Mouse (Mus musculus): ENCODE measurements around the gene Fbxl15. TPM values are rescaled to one million over a fixed set of nuclear protein-coding genes. Genes with fewer than 3 reads are reported as not detected.
A peak's percentile ranks its signal among the peaks of the same experiment; 100 is the strongest.

The Fbxl15 gene
- total and polyA plus RNA-seq, 2 experiments from 2014 or later, result 10.4 to 12.2 TPM

GRCm38 (mm10) chr19:46337719-46338330 is 9.8 kb downstream of the Fbxl15 start:
- 37% methylated on average over 15 of the region's 15 CpGs for WGBS
- Histone ChIP-seq H3K36me3 (replicated peaks; ENCODE audit: control insufficient read depth, insufficient read depth, low read length) (no peaks in the 10 kb centered on the region), H3K9ac (replicated peaks; ENCODE audit: low read depth, low read length) (peak overlapping the region; percentile 80), H3K4me3 (ENCODE audit: low read depth, low read length) (peak overlapping the region; percentile 87), H3K27ac (ENCODE audit: low read depth) (peak overlapping the region; percentile 72), H3K4me2 (ENCODE audit: low read depth, low read length) (peak overlapping the region; percentile 90), H3K27me3 (ENCODE audit: control insufficient read depth, insufficient read depth, low read length) (no peaks in the 10 kb centered on the region), H3K9me3 (replicated peaks; ENCODE audit: control insufficient read depth, low read length) (no peaks in the 10 kb centered on the region), H3K4me1 (ENCODE audit: control insufficient read depth, insufficient read depth) (peaks cover 7% of the 10 kb centered on the region; the same call in 1 of the 2 replicates)
- TF ChIP-seq CTCF (IDR thresholded peaks at IDR 0.05; ENCODE audit: low read depth), result no peak
- TF ChIP-seq EP300 (IDR thresholded peaks at IDR 0.05; ENCODE audit: low read depth), result no peak
- ATAC-seq (ENCODE audit: insufficient read depth, low read depth), result peak; percentile 3; the same call in 1 of the 2 replicates
- no peak for DNase-seq (ENCODE audit: low spot score)

GRCm38 (mm10) chr19:46338331-46338936 is 10.4 kb downstream of the Fbxl15 start, which contains the start of gene Cuedc2:
Cuedc2 (minus strand) TSS chr19:46338702.
- H3K9ac ChIP-seq (replicated peaks; ENCODE audit: low read depth, low read length), result peak within 1 kb of the TSS; percentile 80
- DNase-seq (ENCODE audit: low spot score) (peak; percentile 95), ATAC-seq (ENCODE audit: insufficient read depth, low read depth) (peak; percentile 89)
- peak within 1 kb of the TSS; percentile 72 for H3K27ac ChIP-seq (ENCODE audit: low read depth)
- H3K4me1 ChIP-seq (ENCODE audit: control insufficient read depth, insufficient read depth), result peaks cover 7% of the 10 kb centered on the region; the same call in 1 of the 2 replicates
- H3K4me2 ChIP-seq (ENCODE audit: low read depth, low read length), result peak within 1 kb of the TSS; percentile 90
- no peaks in the 10 kb centered on the region for H3K27me3 ChIP-seq (ENCODE audit: control insufficient read depth, insufficient read depth, low read length)
- no peaks in the 10 kb centered on the region for H3K9me3 ChIP-seq (replicated peaks; ENCODE audit: control insufficient read depth, low read length)
- TF ChIP-seq EP300 (IDR thresholded peaks at IDR 0.05; ENCODE audit: low read depth), result peak; percentile 69; the same call in 1 of the 2 replicates
- peak; percentile 60 for TF ChIP-seq CTCF (IDR thresholded peaks at IDR 0.05; ENCODE audit: low read depth)
- H3K36me3 ChIP-seq (replicated peaks; ENCODE audit: control insufficient read depth, insufficient read depth, low read length), result no peaks in the 10 kb centered on the region
- under 1% methylated on average over 31 of the region's 31 CpGs for WGBS
- peak within 1 kb of the TSS; percentile 87 for H3K4me3 ChIP-seq (ENCODE audit: low read depth, low read length)

DNA sequence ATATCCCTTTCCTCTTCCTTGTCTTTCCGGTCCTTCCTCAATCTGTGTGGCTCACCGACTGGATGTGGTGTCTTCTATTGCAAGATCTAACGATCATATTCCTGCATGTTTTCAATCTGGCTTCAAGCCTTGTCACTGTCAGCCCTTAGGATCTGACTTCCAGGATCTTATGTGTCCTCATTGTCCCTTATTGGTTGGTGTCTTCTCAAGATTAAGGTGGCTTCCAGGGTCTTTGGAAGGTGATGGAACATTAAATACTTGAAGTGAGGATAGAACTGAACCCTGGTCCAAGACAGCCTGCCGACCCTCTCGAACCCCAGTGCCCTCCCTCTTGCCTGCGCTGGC is 10.9 kb downstream of the Fbxl15 start:
- 47% methylated on average over 6 of the region's 6 CpGs for WGBS

DNA sequence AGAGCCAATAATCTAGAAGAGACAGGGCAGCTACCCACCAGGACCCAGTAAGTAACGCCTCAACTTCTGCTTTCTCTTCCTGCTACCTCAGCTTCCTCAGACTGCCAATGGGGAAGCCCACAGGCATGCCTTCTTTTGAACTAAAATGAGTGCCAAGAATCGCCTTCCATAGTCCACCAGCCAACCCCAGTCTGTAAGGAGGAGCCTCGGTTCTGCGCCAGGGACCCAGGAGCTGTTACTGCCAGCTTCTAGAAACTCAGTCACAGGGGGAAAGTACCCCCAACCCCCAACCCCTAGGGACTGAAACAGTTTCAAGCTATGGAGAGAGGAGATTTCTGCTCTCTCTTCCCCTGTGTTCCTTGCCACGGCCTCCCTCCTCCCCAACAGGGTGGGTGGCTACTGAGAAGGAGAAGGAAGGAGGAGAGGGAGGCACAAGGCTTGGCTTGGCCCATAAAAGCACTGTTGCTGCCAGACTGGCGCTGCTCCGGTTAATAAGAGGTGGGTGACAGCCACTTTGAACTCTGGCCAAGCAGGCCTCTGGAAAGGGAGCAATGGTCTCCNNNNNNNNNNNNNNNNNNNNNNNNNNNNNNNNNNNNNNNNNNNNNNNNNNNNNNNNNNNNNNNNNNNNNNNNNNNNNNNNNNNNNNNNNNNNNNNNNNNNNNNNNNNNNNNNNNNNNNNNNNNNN is 11.4 kb downstream of the Fbxl15 start:
- no peak for TF ChIP-seq EP300 (IDR thresholded peaks at IDR 0.05; ENCODE audit: low read depth)
- no peak for TF ChIP-seq CTCF (IDR thresholded peaks at IDR 0.05; ENCODE audit: low read depth)
- H3K36me3 ChIP-seq (replicated peaks; ENCODE audit: control insufficient read depth, insufficient read depth, low read length), result no peaks in the 10 kb centered on the region
- H3K4me1 ChIP-seq (ENCODE audit: control insufficient read depth, insufficient read depth), result peaks cover 7% of the 10 kb centered on the region; the same call in 1 of the 2 replicates
- no peak overlapping the region for H3K4me3 ChIP-seq (ENCODE audit: low read depth, low read length)
- 0 out of 2 replicates have a peak overlapping the region, but pooled peaks have one; percentile 1 for H3K9ac ChIP-seq (replicated peaks; ENCODE audit: low read depth, low read length)
- no peak for ATAC-seq (ENCODE audit: insufficient read depth, low read depth)
- H3K27ac ChIP-seq (ENCODE audit: low read depth), result peak overlapping the region; percentile 45
- DNase-seq (ENCODE audit: low spot score), result no peak
- no peak overlapping the region; the same call in 1 of the 2 replicates for H3K4me2 ChIP-seq (ENCODE audit: low read depth, low read length)
- 64% methylated on average over 6 of the region's 7 CpGs for WGBS
- no peaks in the 10 kb centered on the region for H3K9me3 ChIP-seq (replicated peaks; ENCODE audit: control insufficient read depth, low read length)
- H3K27me3 ChIP-seq (ENCODE audit: control insufficient read depth, insufficient read depth, low read length), result no peaks in the 10 kb centered on the region

More for the DNA sequence above, 10.9 kb downstream of the Fbxl15 start:
- no peaks in the 10 kb centered on the region for H3K36me3 ChIP-seq (replicated peaks; ENCODE audit: control insufficient read depth, insufficient read depth, low read length)
- DNase-seq (ENCODE audit: low spot score) (no peak), ATAC-seq (ENCODE audit: insufficient read depth, low read depth) (peak; percentile 25)
- H3K9me3 ChIP-seq (replicated peaks; ENCODE audit: control insufficient read depth, low read length), result no peaks in the 10 kb centered on the region
- H3K4me2 ChIP-seq (ENCODE audit: low read depth, low read length), result peak overlapping the region; percentile 45
- H3K9ac ChIP-seq (replicated peaks; ENCODE audit: low read depth, low read length), result 0 out of 2 replicates have a peak overlapping the region, but pooled peaks have one; percentile 1
- no peaks in the 10 kb centered on the region for H3K27me3 ChIP-seq (ENCODE audit: control insufficient read depth, insufficient read depth, low read length)
- TF ChIP-seq CTCF (IDR thresholded peaks at IDR 0.05; ENCODE audit: low read depth) (no peak), EP300 (IDR thresholded peaks at IDR 0.05; ENCODE audit: low read depth) (no peak)
- peaks cover 7% of the 10 kb centered on the region; the same call in 1 of the 2 replicates for H3K4me1 ChIP-seq (ENCODE audit: control insufficient read depth, insufficient read depth)
- H3K27ac ChIP-seq (ENCODE audit: low read depth), result peak overlapping the region; percentile 45
- H3K4me3 ChIP-seq (ENCODE audit: low read depth, low read length), result peak overlapping the region; percentile 87

GRCm38 (mm10) chr19:46344710-46345419 is 16.9 kb downstream of the Fbxl15 start:
- Histone ChIP-seq H3K9ac (replicated peaks; ENCODE audit: low read depth, low read length) (no peak overlapping the region), H3K4me1 (ENCODE audit: control insufficient read depth, insufficient read depth) (no peaks in the 10 kb centered on the region; the same call in 1 of the 2 replicates), H3K9me3 (replicated peaks; ENCODE audit: control insufficient read depth, low read length) (no peaks in the 10 kb centered on the region), H3K4me2 (ENCODE audit: low read depth, low read length) (no peak overlapping the region), H3K4me3 (ENCODE audit: low read depth, low read length) (no peak overlapping the region), H3K27me3 (ENCODE audit: control insufficient read depth, insufficient read depth, low read length) (no peaks in the 10 kb centered on the region), H3K36me3 (replicated peaks; ENCODE audit: control insufficient read depth, insufficient read depth, low read length) (no peaks in the 10 kb centered on the region), H3K27ac (ENCODE audit: low read depth) (no peak overlapping the region)
- DNase-seq (ENCODE audit: low spot score) (no peak), ATAC-seq (ENCODE audit: insufficient read depth, low read depth) (no peak)
- WGBS, result 23% methylated on average over 7 of the region's 7 CpGs
- no peak for TF ChIP-seq EP300 (IDR thresholded peaks at IDR 0.05; ENCODE audit: low read depth)
- no peak for TF ChIP-seq CTCF (IDR thresholded peaks at IDR 0.05; ENCODE audit: low read depth)

Data from heart, postnatal 0 days (tissue).